Mouse (Mus musculus) midbrain, embryonic 15.5 days (tissue): ENCODE measurements around the gene Slain1. TPM values are rescaled to one million over a fixed set of nuclear protein-coding genes. Genes with fewer than 3 reads are reported as not detected.

Experiments
- ATAC-seq: fragments of 200-750 bp; cut with Nextera tagmentation; replicated peaks from 2 replicates; pipeline ENCODE4 v1.8.0; 2017; ENCODE audit warnings: moderate TSS enrichment
- H3K27ac ChIP-seq: fragments of 300-500 bp; sonication (generic); 2 replicates; pipeline ENCODE4 v1.5.1; 2015; ENCODE audit warnings: mild to moderate bottlenecking, inconsistent platforms
- H3K27me3 ChIP-seq: fragments of 300-500 bp; sonication (generic); replicated peaks from 2 replicates; pipeline ENCODE4 v1.6.1; 2015; ENCODE audit warnings: inconsistent platforms
- H3K36me3 ChIP-seq: fragments of 300-500 bp; sonication (generic); replicated peaks from 2 replicates; pipeline ENCODE4 v1.6.1; 2015; ENCODE audit warnings: inconsistent platforms
- H3K4me1 ChIP-seq: fragments of 300-500 bp; sonication (generic); 2 replicates; pipeline ENCODE4 v1.6.1; 2015; ENCODE audit warnings: inconsistent platforms
- H3K4me2 ChIP-seq: fragments of 300-500 bp; sonication (generic); 2 replicates; pipeline ENCODE4 v1.6.1; 2015; ENCODE audit warnings: inconsistent platforms, mild to moderate bottlenecking, moderate library complexity
- H3K4me3 ChIP-seq: fragments of 300-500 bp; sonication (generic); 2 replicates; pipeline ENCODE4 v1.5.1; 2015; ENCODE audit warnings: mild to moderate bottlenecking, inconsistent platforms
- H3K9ac ChIP-seq: fragments of 300-500 bp; sonication (generic); 2 replicates; pipeline ENCODE4 v1.6.1; 2015; ENCODE audit warnings: mild to moderate bottlenecking, inconsistent platforms
- H3K9me3 ChIP-seq: fragments of 300-500 bp; sonication (generic); 2 replicates; pipeline ENCODE4 v1.6.1; 2016; ENCODE audit warnings: inconsistent platforms
- WGBS: fragments of 180-500 bp; shearing (Covaris S2); methylation state at CpG from one replicate; pipeline ENCODE4 v1.1.7; 2015; ENCODE audit warnings: mixed read lengths; 5-methylcytosine and 5-hydroxymethylcytosine counted together
- polyA plus RNA-seq: library from polyadenylated mRNA; unstranded; fragments of >200 nt; fragmentation: Nextera tagmentation; extraction: Ambion mirVana; gene quantifications from 2 replicates; pipeline ENCODE4 v1.2.1, GENCODE M21; 2015

The Slain1 gene
- polyA plus RNA-seq, 1 experiment from 2014 or later: 21.7 TPM

GRCm38 (mm10) chr14:103709261-103709660, 59.2 kb downstream of the Slain1 start:
- H3K9me3 ChIP-seq: no peaks in the 10 kb centered on the region
- no peak; the same call in 1 of the 2 replicates for ATAC-seq
- H3K27me3 ChIP-seq: no peaks in the 10 kb centered on the region
- no peak overlapping the region for H3K4me2 ChIP-seq
- no peak overlapping the region for H3K9ac ChIP-seq
- no peak overlapping the region for H3K27ac ChIP-seq
- 0 out of 2 replicates have a peak, but pooled peaks cover 2% of the 10 kb centered on the region for H3K36me3 ChIP-seq
- WGBS: 92% methylated on average over 11 of the region's 11 CpGs
- H3K4me3 ChIP-seq: no peak overlapping the region
- H3K4me1 ChIP-seq: no peaks in the 10 kb centered on the region

DNA sequence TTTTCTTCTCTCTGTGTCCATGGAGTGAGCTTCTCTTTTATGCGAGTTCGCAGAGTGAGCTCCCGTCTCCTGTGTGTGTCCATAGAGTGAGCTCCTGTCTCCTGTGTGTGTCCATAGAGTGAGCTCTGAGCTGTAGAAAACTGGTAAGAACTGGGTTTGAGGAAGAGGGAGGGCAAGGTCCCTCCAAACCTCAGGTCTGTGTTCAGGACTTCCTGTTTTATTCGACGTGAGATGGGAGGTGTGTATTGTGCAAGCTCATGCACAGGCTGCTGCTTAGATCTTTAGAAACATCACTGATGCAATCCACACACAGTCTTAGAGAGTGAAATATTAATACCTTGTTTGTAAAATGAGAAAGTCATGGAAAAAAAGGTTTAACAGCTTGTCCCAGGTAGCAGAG, 63.0 kb downstream of the Slain1 start:
- H3K27me3 ChIP-seq: no peaks in the 10 kb centered on the region
- no peaks in the 10 kb centered on the region for H3K36me3 ChIP-seq
- ATAC-seq: no peak
- no peaks in the 10 kb centered on the region for H3K4me1 ChIP-seq
- 91% methylated on average over 5 of the region's 5 CpGs for WGBS
- no peak overlapping the region for H3K27ac ChIP-seq
- H3K4me3 ChIP-seq: no peak overlapping the region
- H3K4me2 ChIP-seq: no peak overlapping the region
- no peak overlapping the region for H3K9ac ChIP-seq
- H3K9me3 ChIP-seq: no peaks in the 10 kb centered on the region

DNA sequence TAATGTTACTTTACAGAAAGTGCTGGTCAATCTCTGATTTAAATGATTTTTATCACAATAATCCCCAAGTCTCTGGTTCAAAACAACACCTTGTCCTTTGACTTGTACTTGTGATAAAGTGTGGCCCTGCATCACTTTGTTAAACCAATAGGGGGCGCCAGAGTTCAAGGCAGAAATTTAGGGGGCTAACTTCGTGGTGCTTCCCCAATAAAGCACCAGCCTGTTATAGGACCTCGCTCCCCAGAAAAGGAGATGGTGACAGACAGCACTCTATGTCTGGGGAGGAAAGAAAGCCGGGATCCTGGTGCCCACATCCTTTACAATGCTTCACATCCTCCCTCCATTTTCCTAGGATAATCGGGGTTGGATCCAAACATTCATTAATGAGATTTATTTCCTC, 67.5 kb downstream of the Slain1 start:
- no peak for ATAC-seq
- 42% methylated on average over 5 of the region's 5 CpGs for WGBS

GRCm38 (mm10) chr14:103717979-103718378, 68.0 kb downstream of the Slain1 start:
- peaks cover 7% of the 10 kb centered on the region for H3K4me1 ChIP-seq
- no peaks in the 10 kb centered on the region for H3K27me3 ChIP-seq
- H3K4me3 ChIP-seq: no peak overlapping the region
- H3K9ac ChIP-seq: no peak overlapping the region
- no peak for ATAC-seq
- H3K27ac ChIP-seq: no peak overlapping the region
- no peaks in the 10 kb centered on the region for H3K36me3 ChIP-seq
- 67% methylated on average over 5 of the region's 5 CpGs for WGBS
- no peaks in the 10 kb centered on the region for H3K9me3 ChIP-seq
- no peak overlapping the region for H3K4me2 ChIP-seq

More for the DNA sequence above, 67.5 kb downstream of the Slain1 start:
- Histone ChIP-seq H3K9ac (no peak overlapping the region), H3K9me3 (no peaks in the 10 kb centered on the region), H3K4me3 (no peak overlapping the region), H3K27ac (no peak overlapping the region), H3K4me2 (no peak overlapping the region), H3K27me3 (no peaks in the 10 kb centered on the region), H3K4me1 (peaks cover 7% of the 10 kb centered on the region), H3K36me3 (no peaks in the 10 kb centered on the region)

- H3K9me3 ChIP-seq: no peaks in the 10 kb centered on the region
- WGBS: 33% methylated on average over 5 of the region's 5 CpGs
- no peak overlapping the region for H3K27ac ChIP-seq
- H3K4me2 ChIP-seq: no peak overlapping the region
- peaks cover 7% of the 10 kb centered on the region for H3K4me1 ChIP-seq
- no peak overlapping the region for H3K9ac ChIP-seq
- ATAC-seq: peak; percentile 37; the same call in 1 of the 2 replicates
- no peaks in the 10 kb centered on the region for H3K36me3 ChIP-seq
- H3K4me3 ChIP-seq: no peak overlapping the region
- H3K27me3 ChIP-seq: no peaks in the 10 kb centered on the region
Observed at GRCm38 (mm10) chr14:103718393-103718792, 68.4 kb downstream of the Slain1 start.

- peak overlapping the region; percentile 33 for H3K9ac ChIP-seq
Observed at GRCm38 (mm10) chr14:103718836-103719575, 69.0 kb downstream of the Slain1 start.

DNA sequence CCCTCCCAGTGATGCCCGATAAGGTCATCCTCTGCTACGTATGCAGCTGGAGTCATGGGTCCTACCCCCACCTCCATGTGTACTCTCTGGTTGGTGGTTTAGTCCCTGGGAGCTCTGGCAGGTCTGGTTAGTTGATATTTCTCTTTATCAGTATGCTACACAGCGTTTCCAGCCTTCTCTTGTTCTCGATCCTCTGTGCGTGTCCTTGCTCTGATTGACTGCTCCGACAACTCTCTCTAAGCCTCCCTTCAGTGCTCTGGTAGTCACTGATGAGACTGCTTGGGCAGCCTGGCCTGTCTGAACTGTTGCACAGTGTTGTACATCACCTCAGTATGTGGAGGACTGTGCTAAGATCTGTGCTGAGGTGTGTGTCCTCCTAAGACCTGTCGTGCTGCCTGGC, 70.1 kb downstream of the Slain1 start:
- WGBS: 45% methylated on average over 7 of the region's 7 CpGs

More at GRCm38 (mm10) chr14:103718836-103719575, 69.0 kb downstream of the Slain1 start:
- peaks cover 7% of the 10 kb centered on the region for H3K4me1 ChIP-seq
- ATAC-seq: peak; percentile 89
- no peaks in the 10 kb centered on the region for H3K36me3 ChIP-seq
- H3K4me2 ChIP-seq: peak overlapping the region; percentile 44
- peak overlapping the region; percentile 79 for H3K27ac ChIP-seq
- H3K9me3 ChIP-seq: no peaks in the 10 kb centered on the region
- H3K4me3 ChIP-seq: peak overlapping the region; percentile 15; the same call in 1 of the 2 replicates
- no peaks in the 10 kb centered on the region for H3K27me3 ChIP-seq
- WGBS: 8% methylated on average over 15 of the region's 15 CpGs

GRCm38 (mm10) chr14:103720637-103721355, 70.8 kb downstream of the Slain1 start:
- Histone ChIP-seq H3K9me3 (no peaks in the 10 kb centered on the region), H3K4me3 (no peak overlapping the region), H3K4me2 (no peak overlapping the region), H3K9ac (no peak overlapping the region), H3K27me3 (no peaks in the 10 kb centered on the region), H3K27ac (no peak overlapping the region), H3K36me3 (no peaks in the 10 kb centered on the region), H3K4me1 (peaks cover 7% of the 10 kb centered on the region)
- WGBS: 51% methylated on average over 13 of the region's 13 CpGs
- ATAC-seq: peak; percentile 65; the same call in 1 of the 2 replicates

More for the DNA sequence above, 70.1 kb downstream of the Slain1 start:
- no peaks in the 10 kb centered on the region for H3K9me3 ChIP-seq
- H3K4me1 ChIP-seq: peaks cover 7% of the 10 kb centered on the region
- H3K4me3 ChIP-seq: no peak overlapping the region
- H3K27me3 ChIP-seq: no peaks in the 10 kb centered on the region
- no peak overlapping the region for H3K9ac ChIP-seq
- no peak overlapping the region for H3K4me2 ChIP-seq
- no peaks in the 10 kb centered on the region for H3K36me3 ChIP-seq
- H3K27ac ChIP-seq: no peak overlapping the region
- peak; percentile 44; the same call in 1 of the 2 replicates for ATAC-seq

- no peaks in the 10 kb centered on the region for H3K9me3 ChIP-seq
- peaks cover 7% of the 10 kb centered on the region for H3K4me1 ChIP-seq
- 65% methylated on average over 9 of the region's 9 CpGs for WGBS
- no peak for ATAC-seq
- no peak overlapping the region for H3K4me3 ChIP-seq
- no peak overlapping the region for H3K9ac ChIP-seq
- no peaks in the 10 kb centered on the region for H3K36me3 ChIP-seq
- no peak overlapping the region for H3K4me2 ChIP-seq
- no peak overlapping the region for H3K27ac ChIP-seq
- H3K27me3 ChIP-seq: no peaks in the 10 kb centered on the region
Observed at GRCm38 (mm10) chr14:103723314-103723713, 73.3 kb downstream of the Slain1 start.

GRCm38 (mm10) chr14:103723841-103724240, 73.8 kb downstream of the Slain1 start:
- Histone ChIP-seq H3K27me3 (no peaks in the 10 kb centered on the region), H3K4me1 (peaks cover 7% of the 10 kb centered on the region), H3K9ac (no peak overlapping the region), H3K27ac (no peak overlapping the region), H3K4me3 (no peak overlapping the region), H3K9me3 (no peaks in the 10 kb centered on the region), H3K36me3 (no peaks in the 10 kb centered on the region), H3K4me2 (no peak overlapping the region)
- WGBS: 77% methylated on average over 4 of the region's 4 CpGs
- ATAC-seq: no peak

GRCm38 (mm10) chr14:103728506-103728905, 78.5 kb downstream of the Slain1 start:
- 92% methylated on average over 8 of the region's 8 CpGs for WGBS
- H3K36me3 ChIP-seq: no peaks in the 10 kb centered on the region
- no peak overlapping the region for H3K4me2 ChIP-seq
- no peaks in the 10 kb centered on the region for H3K9me3 ChIP-seq
- no peaks in the 10 kb centered on the region for H3K27me3 ChIP-seq
- H3K4me1 ChIP-seq: no peaks in the 10 kb centered on the region
- no peak overlapping the region for H3K4me3 ChIP-seq
- H3K9ac ChIP-seq: no peak overlapping the region
- no peak overlapping the region for H3K27ac ChIP-seq
- ATAC-seq: no peak

- no peak for ATAC-seq
- Histone ChIP-seq H3K4me2 (no peak overlapping the region), H3K27ac (no peak overlapping the region), H3K4me3 (no peak overlapping the region), H3K27me3 (no peaks in the 10 kb centered on the region), H3K9me3 (no peaks in the 10 kb centered on the region), H3K9ac (no peak overlapping the region), H3K36me3 (no peaks in the 10 kb centered on the region), H3K4me1 (no peaks in the 10 kb centered on the region)
- WGBS: 87% methylated on average over 23 of the region's 23 CpGs
Observed at GRCm38 (mm10) chr14:103728951-103729725, 79.1 kb downstream of the Slain1 start.
